Mouse (Mus musculus): ENCODE data around the gene Sdk1. TPM values are rescaled to one million over a fixed set of nuclear protein-coding genes. Genes with fewer than 3 reads are reported as not detected.

Sdk1 gene
- polyA plus RNA-seq, 1 experiment from 2014 or later: 1.3 TPM

GRCm38 (mm10) chr5:141363956-141364355 lies 122.7 kb downstream of the Sdk1 start:
- H3K27ac ChIP-seq: no peak overlapping the region
- H3K4me1 ChIP-seq: peaks cover 10% of the 10 kb centered on the region
- WGBS: 88% methylated on average over 3 of the region's 3 CpGs
- no peak overlapping the region for H3K4me2 ChIP-seq
- H3K4me3 ChIP-seq (replicated peaks): no peak overlapping the region
- no peaks in the 10 kb centered on the region; the same call in 1 of the 2 replicates for H3K27me3 ChIP-seq
- no peak overlapping the region for H3K9ac ChIP-seq
- no peaks in the 10 kb centered on the region for H3K9me3 ChIP-seq
- H3K36me3 ChIP-seq (replicated peaks): no peaks in the 10 kb centered on the region
- no peak for ATAC-seq (ENCODE audit: low FRiP score)

- Histone ChIP-seq H3K36me3 (replicated peaks) (no peaks in the 10 kb centered on the region), H3K27ac (no peak overlapping the region), H3K9me3 (no peaks in the 10 kb centered on the region), H3K4me2 (no peak overlapping the region), H3K4me3 (replicated peaks) (no peak overlapping the region), H3K4me1 (peaks cover 7% of the 10 kb centered on the region; the same call in 1 of the 2 replicates), H3K9ac (no peak overlapping the region), H3K27me3 (peaks cover 2% of the 10 kb centered on the region)
- no peak for ATAC-seq (ENCODE audit: low FRiP score)
- WGBS: 44% methylated on average over 4 of the region's 4 CpGs
Measured at GRCm38 (mm10) chr5:141368567-141368966, 127.3 kb downstream of the Sdk1 start.

- no peak overlapping the region for H3K27ac ChIP-seq
Measured at GRCm38 (mm10) chr5:141374797-141375196, 133.5 kb downstream of the Sdk1 start.

GRCm38 (mm10) chr5:141379836-141380773 lies 138.8 kb downstream of the Sdk1 start:
- Histone ChIP-seq H3K9me3 (no peaks in the 10 kb centered on the region), H3K4me3 (replicated peaks) (no peak overlapping the region), H3K9ac (no peak overlapping the region), H3K4me2 (no peak overlapping the region), H3K27me3 (no peaks in the 10 kb centered on the region), H3K27ac (0 out of 2 replicates have a peak overlapping the region, but pooled peaks have one; percentile 5), H3K4me1 (peaks cover 16% of the 10 kb centered on the region), H3K36me3 (replicated peaks) (no peaks in the 10 kb centered on the region)
- no peak for ATAC-seq (ENCODE audit: low FRiP score)
- 49% methylated on average over 9 of the region's 9 CpGs for WGBS

More at GRCm38 (mm10) chr5:141374797-141375196, 133.5 kb downstream of the Sdk1 start:
- no peaks in the 10 kb centered on the region for H3K36me3 ChIP-seq (replicated peaks)
- peaks cover 8% of the 10 kb centered on the region; the same call in 1 of the 2 replicates for H3K4me1 ChIP-seq
- no peak overlapping the region for H3K4me2 ChIP-seq
- H3K9ac ChIP-seq: no peak overlapping the region
- H3K27me3 ChIP-seq: peaks cover 2% of the 10 kb centered on the region; the same call in 1 of the 2 replicates
- no peak for ATAC-seq (ENCODE audit: low FRiP score)
- 63% methylated on average over 2 of the region's 2 CpGs for WGBS
- H3K4me3 ChIP-seq (replicated peaks): no peak overlapping the region
- no peaks in the 10 kb centered on the region for H3K9me3 ChIP-seq

- 86% methylated on average over 3 of the region's 3 CpGs for WGBS
- no peak for ATAC-seq (ENCODE audit: low FRiP score)
- H3K4me1 ChIP-seq: peaks cover 16% of the 10 kb centered on the region
- no peak overlapping the region for H3K4me3 ChIP-seq (replicated peaks)
- H3K9me3 ChIP-seq: no peaks in the 10 kb centered on the region
- no peak overlapping the region for H3K4me2 ChIP-seq
- H3K27me3 ChIP-seq: no peaks in the 10 kb centered on the region
- 0 out of 2 replicates have a peak overlapping the region, but pooled peaks have one; percentile 5 for H3K27ac ChIP-seq
- no peak overlapping the region for H3K9ac ChIP-seq
- H3K36me3 ChIP-seq (replicated peaks): no peaks in the 10 kb centered on the region
Measured at GRCm38 (mm10) chr5:141380774-141381156, 139.5 kb downstream of the Sdk1 start.

GRCm38 (mm10) chr5:141381581-141381980 lies 140.3 kb downstream of the Sdk1 start:
- Histone ChIP-seq H3K4me3 (replicated peaks) (no peak overlapping the region), H3K4me1 (peaks cover 16% of the 10 kb centered on the region), H3K4me2 (no peak overlapping the region), H3K27me3 (no peaks in the 10 kb centered on the region), H3K36me3 (replicated peaks) (no peaks in the 10 kb centered on the region), H3K9me3 (no peaks in the 10 kb centered on the region), H3K9ac (no peak overlapping the region), H3K27ac (no peak overlapping the region)
- WGBS: 89% methylated on average over 7 of the region's 7 CpGs
- ATAC-seq (ENCODE audit: low FRiP score): no peak

GRCm38 (mm10) chr5:141382246-141382835 lies 141.1 kb downstream of the Sdk1 start:
- H3K9ac ChIP-seq: no peak overlapping the region
- H3K9me3 ChIP-seq: no peaks in the 10 kb centered on the region
- 81% methylated on average over 5 of the region's 5 CpGs for WGBS
- H3K4me1 ChIP-seq: peaks cover 16% of the 10 kb centered on the region
- no peaks in the 10 kb centered on the region for H3K36me3 ChIP-seq (replicated peaks)
- ATAC-seq (ENCODE audit: low FRiP score): no peak
- no peak overlapping the region for H3K4me2 ChIP-seq
- H3K27me3 ChIP-seq: no peaks in the 10 kb centered on the region
- no peak overlapping the region for H3K4me3 ChIP-seq (replicated peaks)
- H3K27ac ChIP-seq: no peak overlapping the region

GRCm38 (mm10) chr5:141388451-141388850 lies 147.2 kb downstream of the Sdk1 start:
- Histone ChIP-seq H3K4me3 (replicated peaks) (no peak overlapping the region), H3K9me3 (no peaks in the 10 kb centered on the region), H3K36me3 (replicated peaks) (no peaks in the 10 kb centered on the region), H3K4me1 (peaks cover 8% of the 10 kb centered on the region), H3K9ac (no peak overlapping the region), H3K27ac (no peak overlapping the region), H3K4me2 (no peak overlapping the region), H3K27me3 (no peaks in the 10 kb centered on the region)
- 10% methylated on average over 2 of the region's 2 CpGs for WGBS
- ATAC-seq (ENCODE audit: low FRiP score): no peak

GRCm38 (mm10) chr5:141390541-141390940 lies 149.3 kb downstream of the Sdk1 start:
- H3K4me2 ChIP-seq: no peak overlapping the region
- no peaks in the 10 kb centered on the region for H3K27me3 ChIP-seq
- 93% methylated on average over 4 of the region's 4 CpGs for WGBS
- no peak overlapping the region for H3K27ac ChIP-seq
- H3K9me3 ChIP-seq: no peaks in the 10 kb centered on the region
- H3K4me3 ChIP-seq (replicated peaks): no peak overlapping the region
- no peak overlapping the region for H3K9ac ChIP-seq
- peaks cover 8% of the 10 kb centered on the region for H3K4me1 ChIP-seq
- no peaks in the 10 kb centered on the region for H3K36me3 ChIP-seq (replicated peaks)
- no peak for ATAC-seq (ENCODE audit: low FRiP score)

GRCm38 (mm10) chr5:141391153-141391552 lies 149.9 kb downstream of the Sdk1 start:
- no peak for ATAC-seq (ENCODE audit: low FRiP score)
- peaks cover 8% of the 10 kb centered on the region for H3K4me1 ChIP-seq
- H3K27me3 ChIP-seq: no peaks in the 10 kb centered on the region
- H3K27ac ChIP-seq: no peak overlapping the region
- H3K4me2 ChIP-seq: no peak overlapping the region
- no peaks in the 10 kb centered on the region for H3K9me3 ChIP-seq
- no peak overlapping the region for H3K4me3 ChIP-seq (replicated peaks)
- 80% methylated on average over 5 of the region's 5 CpGs for WGBS
- no peaks in the 10 kb centered on the region for H3K36me3 ChIP-seq (replicated peaks)
- H3K9ac ChIP-seq: no peak overlapping the region

GRCm38 (mm10) chr5:141393846-141394245 lies 152.6 kb downstream of the Sdk1 start:
- no peak overlapping the region for H3K9ac ChIP-seq
- H3K4me2 ChIP-seq: no peak overlapping the region
- no peak overlapping the region for H3K27ac ChIP-seq
- peaks cover 3% of the 10 kb centered on the region; the same call in 1 of the 2 replicates for H3K4me1 ChIP-seq
- no peaks in the 10 kb centered on the region for H3K27me3 ChIP-seq
- H3K36me3 ChIP-seq (replicated peaks): no peaks in the 10 kb centered on the region
- WGBS: 79% methylated on average over 4 of the region's 4 CpGs
- ATAC-seq (ENCODE audit: low FRiP score): no peak
- H3K9me3 ChIP-seq: no peaks in the 10 kb centered on the region
- no peak overlapping the region for H3K4me3 ChIP-seq (replicated peaks)

GRCm38 (mm10) chr5:141394586-141394985 lies 153.3 kb downstream of the Sdk1 start:
- Histone ChIP-seq H3K9me3 (no peaks in the 10 kb centered on the region), H3K27ac (no peak overlapping the region), H3K4me2 (no peak overlapping the region), H3K36me3 (replicated peaks) (no peaks in the 10 kb centered on the region), H3K4me3 (replicated peaks) (no peak overlapping the region), H3K4me1 (no peaks in the 10 kb centered on the region), H3K9ac (no peak overlapping the region), H3K27me3 (no peaks in the 10 kb centered on the region)
- 92% methylated on average over 8 of the region's 8 CpGs for WGBS
- no peak for ATAC-seq (ENCODE audit: low FRiP score)

Measured in forebrain, embryonic 12.5 days (tissue).